Mouse (Mus musculus): ENCODE data around the gene Sh2d6. TPM values are rescaled to one million over a fixed set of nuclear protein-coding genes. Genes with fewer than 3 reads are reported as not detected.

The Sh2d6 gene
- polyA plus RNA-seq (2015; fragmentation: Nextera tagmentation; extraction: Ambion mirVana), result 0.24 and 0.70 TPM in 2 replicates

DNA sequence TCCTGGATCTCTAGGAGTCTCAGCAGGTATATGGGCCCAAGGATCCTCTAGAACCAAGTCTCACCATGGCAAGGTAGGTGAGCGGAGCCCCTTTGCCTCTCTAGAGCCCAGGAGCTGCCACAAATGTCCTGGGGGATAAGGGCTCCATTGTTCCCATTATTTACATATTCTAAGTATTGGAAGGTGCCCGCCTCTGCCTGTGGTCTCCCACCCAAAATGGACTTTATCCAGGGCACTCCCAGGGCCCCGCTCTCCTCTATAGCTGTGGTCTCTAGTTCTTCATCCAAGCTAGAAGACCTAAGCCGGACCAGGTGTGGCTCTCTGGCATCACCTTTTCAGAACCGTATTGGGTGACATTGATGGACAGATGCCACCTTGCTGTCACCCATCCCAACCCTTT lies at the start of gene Sh2d6:
Sh2d6 (minus strand) TSS at position 101 of the 400 bp plus-strand sequence.
- WGBS, result 96% methylated on average over 5 of the region's 5 CpGs
- Histone ChIP-seq H3K27ac (replicated peaks) (peak within 1 kb of the TSS; percentile 96), H3K4me2 (no peak within 1 kb of the TSS), H3K27me3 (replicated peaks) (no peaks in the 10 kb centered on the region), H3K9me3 (replicated peaks) (no peaks in the 10 kb centered on the region), H3K4me3 (replicated peaks) (no peak within 1 kb of the TSS), H3K36me3 (no peaks in the 10 kb centered on the region), H3K9ac (replicated peaks) (no peak within 1 kb of the TSS), H3K4me1 (peaks cover 25% of the 10 kb centered on the region)
- no peak for ATAC-seq (ENCODE audit: low FRiP score)

GRCm38 (mm10) chr6:72570644-72571397 lies 49.3 kb upstream of the Sh2d6 start:
- Histone ChIP-seq H3K4me1 (peaks cover 2% of the 10 kb centered on the region; the same call in 1 of the 2 replicates), H3K9me3 (replicated peaks) (no peaks in the 10 kb centered on the region), H3K27ac (replicated peaks) (no peak overlapping the region), H3K4me3 (replicated peaks) (no peak overlapping the region), H3K9ac (replicated peaks) (no peak overlapping the region), H3K27me3 (replicated peaks) (no peaks in the 10 kb centered on the region), H3K4me2 (no peak overlapping the region), H3K36me3 (peaks cover 39% of the 10 kb centered on the region)
- no peak for ATAC-seq (ENCODE audit: low FRiP score)
- WGBS, result 79% methylated on average over 10 of the region's 10 CpGs

DNA sequence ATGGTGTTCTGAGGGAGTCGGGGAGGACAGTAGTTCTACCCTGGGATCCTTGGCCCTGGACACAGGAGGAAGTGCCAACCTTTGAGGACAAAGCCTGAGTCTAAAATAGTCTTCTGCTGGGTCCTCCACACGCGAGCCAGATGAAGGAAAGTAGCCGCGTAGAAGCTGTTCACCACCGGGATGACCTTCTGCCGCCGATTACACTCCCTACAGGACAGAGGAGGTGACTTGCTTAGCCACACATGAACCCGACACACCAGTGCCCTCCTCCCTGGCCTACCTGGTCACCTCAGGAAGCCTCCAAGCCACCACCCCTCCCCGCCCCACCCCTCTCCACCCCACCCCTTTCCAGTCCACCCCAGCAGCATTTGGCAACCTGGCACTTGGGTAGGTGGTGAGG lies 47.2 kb upstream of the Sh2d6 start:
- H3K4me1 ChIP-seq, result peaks cover 4% of the 10 kb centered on the region; the same call in 1 of the 2 replicates
- peaks cover 24% of the 10 kb centered on the region for H3K36me3 ChIP-seq
- no peak overlapping the region for H3K27ac ChIP-seq (replicated peaks)

GRCm38 (mm10) chr6:72567508-72567907 lies 46.0 kb upstream of the Sh2d6 start:
- Histone ChIP-seq H3K4me3 (replicated peaks) (no peak overlapping the region), H3K4me2 (no peak overlapping the region), H3K27me3 (replicated peaks) (no peaks in the 10 kb centered on the region), H3K27ac (replicated peaks) (no peak overlapping the region), H3K36me3 (peaks cover 15% of the 10 kb centered on the region), H3K4me1 (peaks cover 6% of the 10 kb centered on the region; the same call in 1 of the 2 replicates), H3K9me3 (replicated peaks) (no peaks in the 10 kb centered on the region), H3K9ac (replicated peaks) (no peak overlapping the region)
- no peak for ATAC-seq (ENCODE audit: low FRiP score)
- 92% methylated on average over 5 of the region's 5 CpGs for WGBS

More for the DNA sequence above, 47.2 kb upstream of the Sh2d6 start:
- H3K4me2 ChIP-seq, result no peak overlapping the region
- whole genome bisulfite sequencing, result 87% methylated on average over 10 of the region's 10 CpGs
- no peaks in the 10 kb centered on the region for H3K9me3 ChIP-seq (replicated peaks)
- no peak overlapping the region for H3K4me3 ChIP-seq (replicated peaks)
- no peak for ATAC-seq (ENCODE audit: low FRiP score)
- no peaks in the 10 kb centered on the region for H3K27me3 ChIP-seq (replicated peaks)
- H3K9ac ChIP-seq (replicated peaks), result no peak overlapping the region

DNA sequence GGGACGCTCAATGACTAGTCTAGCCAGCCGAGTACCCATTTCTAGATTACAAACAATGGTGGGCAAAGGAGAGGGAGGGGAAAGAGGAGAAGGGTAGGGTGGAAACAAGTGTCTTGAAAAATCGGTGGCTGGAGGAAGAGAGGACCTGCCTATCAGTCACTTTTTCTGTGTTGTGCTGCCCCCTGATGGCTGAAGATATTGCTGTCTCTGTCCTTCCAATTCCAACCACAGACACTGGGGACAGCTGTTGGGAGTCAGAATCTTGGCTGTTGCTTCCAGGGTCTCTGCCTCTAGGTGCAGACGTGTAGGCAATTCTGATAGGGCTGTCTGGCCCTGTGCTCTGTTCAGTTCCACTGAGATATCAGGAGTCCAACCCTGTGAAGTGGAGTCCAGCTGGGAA lies 44.5 kb upstream of the Sh2d6 start:
- 5% methylated on average over 4 of the region's 4 CpGs for WGBS
- no peak overlapping the region for H3K27ac ChIP-seq (replicated peaks)
- peak; percentile 86 for ATAC-seq (ENCODE audit: low FRiP score)
- H3K4me2 ChIP-seq, result peak overlapping the region; percentile 22
- no peaks in the 10 kb centered on the region for H3K9me3 ChIP-seq (replicated peaks)
- H3K27me3 ChIP-seq (replicated peaks), result no peaks in the 10 kb centered on the region
- no peak overlapping the region for H3K4me3 ChIP-seq (replicated peaks)
- no peak overlapping the region for H3K9ac ChIP-seq (replicated peaks)
- H3K36me3 ChIP-seq, result 0 out of 2 replicates have a peak, but pooled peaks cover 12% of the 10 kb centered on the region
- H3K4me1 ChIP-seq, result peaks cover 7% of the 10 kb centered on the region; the same call in 1 of the 2 replicates

DNA sequence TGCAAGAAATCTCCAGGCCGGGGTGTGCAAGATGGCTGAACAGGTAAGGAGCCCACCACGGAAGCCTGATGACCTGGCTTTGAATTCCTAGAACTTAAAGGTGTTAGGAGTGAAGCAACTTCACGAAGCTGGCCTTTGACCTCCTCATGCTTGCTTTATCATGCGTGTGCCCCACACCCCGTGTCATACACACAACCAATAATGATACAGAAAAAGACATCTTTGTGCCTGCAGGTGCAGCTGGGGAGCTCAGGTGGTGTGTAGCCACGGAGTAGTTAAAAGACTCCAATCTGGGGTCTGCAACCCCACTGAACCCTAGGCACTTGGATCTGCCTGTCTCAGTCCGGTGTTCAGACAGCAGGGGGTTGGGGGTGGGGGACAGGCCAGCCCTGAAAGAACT lies 44.0 kb upstream of the Sh2d6 start:
- Histone ChIP-seq H3K9ac (replicated peaks) (no peak overlapping the region), H3K27ac (replicated peaks) (no peak overlapping the region), H3K4me1 (peaks cover 7% of the 10 kb centered on the region; the same call in 1 of the 2 replicates), H3K9me3 (replicated peaks) (no peaks in the 10 kb centered on the region), H3K4me2 (peak overlapping the region; percentile 22), H3K36me3 (0 out of 2 replicates have a peak, but pooled peaks cover 12% of the 10 kb centered on the region), H3K4me3 (replicated peaks) (no peak overlapping the region), H3K27me3 (replicated peaks) (no peaks in the 10 kb centered on the region)
- WGBS, result 73% methylated on average over 7 of the region's 7 CpGs
- ATAC-seq (ENCODE audit: low FRiP score), result peak; percentile 19; the same call in 1 of the 2 replicates

DNA sequence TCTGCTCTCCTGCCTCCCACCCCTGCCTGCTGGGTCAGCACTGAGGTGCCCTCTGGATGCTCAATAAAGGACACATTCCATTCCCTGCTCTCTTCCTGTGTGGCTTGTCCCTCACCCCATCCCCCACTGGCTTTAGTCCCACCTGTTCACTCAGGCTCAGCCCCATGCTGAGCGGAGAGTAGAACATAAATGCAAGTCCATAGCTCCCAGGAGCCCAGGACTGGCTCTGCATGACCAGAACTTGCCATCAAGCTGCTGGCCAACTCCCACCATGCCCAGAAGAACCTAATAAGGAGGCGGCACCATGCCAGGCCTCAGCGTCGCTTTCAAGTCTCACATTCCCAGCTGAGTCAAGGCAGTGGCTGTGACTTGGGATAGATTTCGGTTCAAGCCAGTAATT lies 41.4 kb upstream of the Sh2d6 start:
- Histone ChIP-seq H3K27me3 (replicated peaks) (no peaks in the 10 kb centered on the region), H3K4me2 (no peak overlapping the region), H3K9ac (replicated peaks) (no peak overlapping the region), H3K36me3 (0 out of 2 replicates have a peak, but pooled peaks cover 4% of the 10 kb centered on the region), H3K27ac (replicated peaks) (no peak overlapping the region), H3K4me1 (peaks cover 7% of the 10 kb centered on the region; the same call in 1 of the 2 replicates), H3K4me3 (replicated peaks) (no peak overlapping the region), H3K9me3 (replicated peaks) (no peaks in the 10 kb centered on the region)
- WGBS, result 71% methylated on average over 5 of the region's 5 CpGs
- no peak for ATAC-seq (ENCODE audit: low FRiP score)

GRCm38 (mm10) chr6:72562486-72562885 lies 41.0 kb upstream of the Sh2d6 start:
- Histone ChIP-seq H3K4me2 (no peak overlapping the region), H3K9me3 (replicated peaks) (no peaks in the 10 kb centered on the region), H3K4me3 (replicated peaks) (no peak overlapping the region), H3K27me3 (replicated peaks) (no peaks in the 10 kb centered on the region), H3K4me1 (peaks cover 7% of the 10 kb centered on the region; the same call in 1 of the 2 replicates), H3K36me3 (0 out of 2 replicates have a peak, but pooled peaks cover under 1% of the 10 kb centered on the region), H3K9ac (replicated peaks) (no peak overlapping the region), H3K27ac (replicated peaks) (no peak overlapping the region)
- ATAC-seq (ENCODE audit: low FRiP score), result no peak
- WGBS, result 33% methylated on average over 6 of the region's 6 CpGs

DNA sequence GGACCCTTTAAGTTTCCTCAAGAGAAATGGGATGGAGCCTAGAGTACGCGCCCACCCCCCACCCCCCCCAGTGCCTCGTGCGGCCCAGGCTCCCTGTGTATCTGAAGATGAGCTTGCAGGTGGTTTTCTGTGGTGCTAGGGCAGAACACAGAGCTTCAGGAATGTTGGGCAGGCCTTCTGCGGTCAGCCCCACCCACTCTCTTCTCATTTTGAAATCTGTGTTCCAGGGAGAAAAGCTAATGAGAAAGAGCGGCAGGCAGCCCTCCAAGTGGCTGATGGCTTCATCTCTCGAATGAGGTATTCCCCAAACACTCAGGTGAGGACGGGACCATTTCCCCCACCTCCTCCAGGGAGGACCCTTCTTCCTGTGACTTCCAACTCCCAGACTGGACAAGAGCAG lies 39.3 kb upstream of the Sh2d6 start:
- no peak overlapping the region for H3K4me2 ChIP-seq
- no peak for ATAC-seq (ENCODE audit: low FRiP score)
- H3K9me3 ChIP-seq (replicated peaks), result no peaks in the 10 kb centered on the region
- no peaks in the 10 kb centered on the region for H3K27me3 ChIP-seq (replicated peaks)
- H3K9ac ChIP-seq (replicated peaks), result no peak overlapping the region
- H3K4me3 ChIP-seq (replicated peaks), result no peak overlapping the region
- no peaks in the 10 kb centered on the region for H3K36me3 ChIP-seq
- 86% methylated on average over 8 of the region's 8 CpGs for WGBS
- H3K4me1 ChIP-seq, result peaks cover 6% of the 10 kb centered on the region; the same call in 1 of the 2 replicates
- H3K27ac ChIP-seq (replicated peaks), result no peak overlapping the region

- Histone ChIP-seq H3K9me3 (replicated peaks) (no peaks in the 10 kb centered on the region), H3K9ac (replicated peaks) (peak overlapping the region; percentile 43), H3K4me3 (replicated peaks) (peak overlapping the region; percentile 40), H3K4me2 (peak overlapping the region; percentile 59), H3K27ac (replicated peaks) (peak overlapping the region; percentile 72), H3K36me3 (no peaks in the 10 kb centered on the region), H3K27me3 (replicated peaks) (no peaks in the 10 kb centered on the region), H3K4me1 (peaks cover 15% of the 10 kb centered on the region)
- 12% methylated on average over 8 of the region's 8 CpGs for WGBS
- ATAC-seq (ENCODE audit: low FRiP score), result 0 out of 2 replicates have a peak, but pooled peaks have one; percentile 18
Measured at GRCm38 (mm10) chr6:72553079-72553412, 31.5 kb upstream of the Sh2d6 start.

- Histone ChIP-seq H3K4me1 (peaks cover 15% of the 10 kb centered on the region), H3K9ac (replicated peaks) (peak overlapping the region; percentile 43), H3K36me3 (no peaks in the 10 kb centered on the region), H3K27me3 (replicated peaks) (no peaks in the 10 kb centered on the region), H3K9me3 (replicated peaks) (no peaks in the 10 kb centered on the region), H3K4me2 (peak overlapping the region; percentile 59), H3K27ac (replicated peaks) (peak overlapping the region; percentile 72), H3K4me3 (replicated peaks) (peak overlapping the region; percentile 40)
- ATAC-seq (ENCODE audit: low FRiP score), result peak; percentile 88
- WGBS, result 15% methylated on average over 27 of the region's 27 CpGs
Measured at GRCm38 (mm10) chr6:72552171-72553078, 30.9 kb upstream of the Sh2d6 start.

Data from neural tube, embryonic 15.5 days (tissue).